Mouse (Mus musculus) testis, adult 2 months (tissue): Measurements from ENCODE around the gene Tcf12.

Source experiments
- CTCF ChIP-seq: fragments of 200-500 bp; IDR thresholded peaks from 2 replicates; pipeline ENCODE4 v1.5.1; 2012; ENCODE audit warnings: low read depth, mild to moderate bottlenecking, inconsistent platforms, low read length, moderate library complexity; ENCODE audit not compliant: control insufficient read depth, insufficient read depth, insufficient replicate concordance
- POLR2A ChIP-seq: fragments of 200-500 bp; IDR thresholded peaks from 2 replicates; pipeline ENCODE4 v1.6.1; 2012; ENCODE audit warnings: low read depth, mild to moderate bottlenecking, inconsistent platforms, low read length, moderate library complexity; ENCODE audit not compliant: control insufficient read depth

GRCm38 (mm10) chr9:72084131-72084530 is 27.5 kb downstream of the Tcf12 start:
- TF ChIP-seq POLR2A (no peak), CTCF (no peak)
